Mouse (Mus musculus) megakaryocyte progenitor cell, adult 5-6 weeks (primary cell): ENCODE measurements around the gene Shkbp1. TPM values are rescaled to one million over a fixed set of nuclear protein-coding genes. Genes with fewer than 3 reads are reported as not detected.
A peak's percentile ranks its signal among the peaks of the same experiment; 100 is the strongest.

ENCODE experiments used
- ATAC-seq: replicated peaks from 2 replicates; pipeline ENCODE4 v1.8.0; 2016; ENCODE audit warnings: mild to moderate bottlenecking, moderate TSS enrichment, inconsistent platforms; ENCODE audit not compliant: poor library complexity
- total RNA-seq, 2 experiments: library from RNA; stranded (forward) in 1 of 2; stranded (reverse) in 1 of 2; fragments of 157-497, 149-512 nt in 1 of 2; fragments of 200-1000 nt in 1 of 2; gene quantifications; 2 replicates each; pipeline versions ENCODE4 v1.2.3 to v1.2.4; 2015 to 2017

The Shkbp1 gene
- total RNA-seq, 2 experiments from 2014 or later = 11.0 to 23.9 TPM

DNA sequence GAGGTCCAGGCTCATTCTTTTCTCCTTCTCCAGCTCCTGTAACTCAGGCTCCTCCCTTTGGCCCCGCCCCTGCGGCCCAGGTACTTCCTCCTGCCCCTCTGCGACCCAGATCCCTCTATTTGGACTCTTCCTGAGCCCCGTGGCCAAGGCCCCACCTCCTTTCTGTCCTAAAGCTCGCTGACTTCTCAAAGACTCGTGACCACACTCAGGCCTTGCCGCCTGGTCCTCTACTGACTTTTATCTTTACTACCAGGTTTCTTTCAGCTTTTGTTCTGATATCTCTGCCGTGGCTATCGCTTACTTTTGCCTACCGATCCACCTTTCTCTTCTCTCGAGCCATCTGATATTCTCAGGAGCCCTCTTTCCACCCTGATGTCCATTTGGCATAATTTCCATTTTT is 12.2 kb upstream of the Shkbp1 start:
- peak; percentile 55 for ATAC-seq

- no peak for ATAC-seq
These were observed 10.4 kb upstream of the Shkbp1 start for GRCm38 (mm10) chr7:27366082-27366844.

DNA sequence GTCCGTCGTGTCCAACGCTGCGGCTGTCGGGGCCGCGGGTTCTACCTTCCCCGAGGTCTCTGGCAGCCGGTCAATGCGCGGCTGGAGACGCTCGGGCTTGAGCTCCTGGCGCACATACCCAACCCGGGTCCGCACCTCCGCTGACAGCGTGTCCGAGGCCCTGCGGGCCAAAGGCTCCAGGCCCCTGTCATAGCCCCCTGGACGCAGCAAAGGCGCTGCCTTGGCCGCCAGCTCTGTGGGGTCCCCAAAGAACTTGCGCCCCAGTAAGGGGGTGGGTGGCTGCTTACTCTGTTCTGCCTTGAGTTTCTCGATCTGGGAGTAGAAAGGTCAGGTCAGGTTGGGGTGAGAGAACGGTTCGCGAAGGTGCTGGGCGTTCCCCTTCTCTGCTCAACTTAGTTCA is 8.6 kb upstream of the Shkbp1 start:
- ATAC-seq = no peak

DNA sequence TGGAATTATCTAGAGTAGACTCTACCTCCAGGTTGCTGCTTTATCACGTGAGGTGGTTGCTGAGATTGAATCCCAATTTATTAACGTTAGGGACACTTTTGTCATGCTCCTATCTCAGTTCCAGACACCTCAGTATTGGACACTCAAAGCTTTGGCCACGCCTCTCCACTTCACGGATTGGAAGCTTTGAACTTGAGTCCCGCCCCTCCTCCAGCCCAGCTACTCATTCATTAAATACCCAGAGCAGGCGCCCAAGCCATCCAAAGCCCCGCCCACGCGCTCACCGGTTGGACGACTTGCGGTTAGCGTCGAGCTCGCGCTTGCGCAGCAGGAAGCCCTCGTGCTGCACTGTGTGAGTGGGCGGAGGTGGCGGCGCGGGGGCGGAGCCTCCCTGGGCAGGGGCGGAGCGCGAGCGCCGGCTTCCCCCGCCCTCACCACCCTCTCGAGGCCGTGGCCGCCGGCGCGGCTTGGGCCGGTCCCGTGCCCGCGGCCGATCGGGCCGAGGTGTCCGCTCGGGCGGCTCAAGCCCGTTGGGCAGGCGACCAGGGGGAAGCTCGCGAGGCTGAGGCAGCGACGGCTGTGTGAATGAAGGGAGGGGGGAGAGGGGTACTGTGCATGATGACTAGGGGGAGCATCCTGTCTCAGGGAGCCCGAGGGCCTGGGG is 5.6 kb upstream of the Shkbp1 start:
- ATAC-seq = peak; percentile 85

DNA sequence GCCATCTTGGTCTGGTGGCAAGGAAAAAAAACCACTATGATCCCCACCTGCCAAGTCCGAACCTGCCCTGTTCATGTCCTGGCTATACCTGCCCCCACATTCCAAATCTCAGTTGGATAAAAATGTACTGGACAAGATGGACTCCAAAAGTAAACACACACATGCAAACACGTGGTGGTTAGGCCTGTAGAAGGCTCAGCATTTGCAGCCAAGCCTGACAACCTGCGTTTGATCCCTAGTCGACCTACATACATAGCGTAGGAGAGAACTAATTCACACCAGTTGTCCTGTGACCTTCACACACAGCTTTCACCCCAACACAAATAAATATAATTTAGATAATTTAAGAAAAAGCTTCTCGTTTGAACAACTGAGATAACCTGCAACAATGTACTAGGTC is 4.9 kb upstream of the Shkbp1 start:
- no peak for ATAC-seq

GRCm38 (mm10) chr7:27359706-27360358 is 4.0 kb upstream of the Shkbp1 start:
- ATAC-seq = no peak

DNA sequence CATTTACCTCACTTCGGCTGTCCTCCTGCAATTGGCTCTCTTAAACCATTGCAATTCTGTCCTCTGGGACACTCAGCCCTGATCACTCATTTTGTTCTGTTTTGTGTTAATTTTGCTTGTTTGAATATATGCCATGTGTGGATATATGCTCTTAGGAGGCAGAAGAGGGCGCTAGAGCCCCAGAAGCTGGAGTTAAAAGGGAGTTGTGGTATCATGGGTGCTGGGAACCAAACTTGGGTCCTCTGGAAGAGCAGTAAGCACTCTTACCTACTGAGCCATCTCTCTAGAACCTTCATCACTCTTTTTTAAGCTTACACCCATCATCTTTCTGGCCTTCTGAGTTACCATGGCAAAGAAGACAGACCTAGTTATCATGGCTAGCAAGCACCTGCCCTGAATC is 3.3 kb upstream of the Shkbp1 start:
- ATAC-seq = no peak

GRCm38 (mm10) chr7:27357595-27357978 is 1.8 kb upstream of the Shkbp1 start:
- peak; percentile 31 for ATAC-seq

DNA sequence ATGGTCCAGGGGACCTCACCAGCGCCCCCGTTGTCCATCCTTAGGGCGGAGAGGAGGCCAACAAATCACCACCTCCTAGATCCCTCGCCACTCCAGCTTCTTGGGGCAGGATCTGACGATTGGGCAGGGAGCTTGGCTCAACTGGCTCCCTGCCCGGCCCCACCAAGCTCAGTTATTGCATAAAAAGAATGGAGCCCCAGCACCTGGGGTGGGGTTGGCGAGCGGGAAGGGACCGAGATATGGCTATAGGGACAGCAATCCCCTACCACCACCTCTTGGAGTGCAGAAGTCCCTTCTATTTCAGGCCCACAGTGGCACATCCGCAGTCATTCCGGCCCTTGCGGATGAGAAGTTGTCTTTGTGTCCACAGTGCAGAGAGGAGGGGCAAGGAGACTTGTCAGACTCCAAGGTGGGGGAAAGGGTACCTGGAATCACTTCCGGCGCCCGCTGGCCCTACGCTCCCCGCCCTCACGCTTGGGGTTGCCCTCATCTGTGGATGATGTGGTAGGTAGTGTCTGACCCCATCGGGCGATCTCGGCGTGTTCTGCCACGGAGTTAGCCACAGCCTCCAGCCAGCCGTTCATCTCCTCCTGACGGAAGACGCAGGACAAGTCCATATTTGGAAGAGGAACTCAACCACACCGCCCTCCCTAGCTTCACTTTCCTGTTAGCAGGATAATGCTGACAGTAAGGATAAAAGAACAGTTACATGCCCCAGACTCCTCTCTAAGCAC is 1.2 kb upstream of the Shkbp1 start, which contains the start of gene Gm20479:
Gene Gm20479, minus strand, starts transcription at position 559 of the 734 bp plus-strand sequence.
- peak; percentile 17 for ATAC-seq

GRCm38 (mm10) chr7:27356248-27356647 is 429 bp upstream of the Shkbp1 start:
- no peak; the same call in 1 of the 2 replicates for ATAC-seq

GRCm38 (mm10) chr7:27355261-27355660 is 558 bp downstream of the Shkbp1 start:
- ATAC-seq = no peak

- 0 out of 2 replicates have a peak, but pooled peaks have one; percentile 7 for ATAC-seq
These were observed 1.0 kb downstream of the Shkbp1 start for GRCm38 (mm10) chr7:27354783-27355182.

DNA sequence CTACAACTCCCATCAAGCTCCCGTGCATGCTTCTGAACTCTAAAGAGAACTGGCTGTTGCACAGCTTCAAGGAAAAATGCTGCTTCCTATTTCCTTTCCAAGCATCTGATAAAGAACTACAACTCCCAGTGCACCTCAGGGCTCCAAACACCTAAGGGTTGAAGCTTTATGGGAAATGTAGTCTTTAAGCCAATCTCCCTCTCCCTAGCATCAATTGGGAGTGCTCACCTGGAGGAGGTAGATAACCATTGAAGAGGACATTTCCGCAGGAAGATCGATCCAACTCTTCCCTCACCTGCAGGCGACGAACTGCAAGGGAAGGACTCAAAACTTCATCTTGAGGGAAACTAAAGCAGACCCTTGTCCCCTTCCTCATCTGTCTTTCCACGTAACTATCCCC is 1.7 kb downstream of the Shkbp1 start:
- no peak for ATAC-seq

DNA sequence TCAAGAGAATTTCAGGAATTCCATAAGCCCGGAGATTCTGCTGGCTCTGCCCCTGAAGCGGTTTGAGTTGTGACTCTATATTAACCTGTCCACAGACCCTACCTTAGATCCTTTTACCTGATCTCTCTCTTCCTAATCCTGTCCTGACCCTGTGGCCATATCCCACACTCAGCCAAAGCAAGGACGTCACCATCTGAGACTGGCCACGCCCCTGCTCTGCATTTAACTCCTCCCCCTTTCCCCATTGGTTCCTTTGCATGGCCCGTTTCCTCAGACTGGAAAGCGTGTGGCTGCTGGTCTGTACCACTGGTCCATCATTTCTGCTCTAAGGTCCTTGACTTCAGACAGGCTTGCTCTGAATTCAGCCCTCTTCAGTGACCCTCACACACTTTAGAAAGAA is 10.4 kb downstream of the Shkbp1 start:
- peak; percentile 43; the same call in 1 of the 2 replicates for ATAC-seq

- ATAC-seq = peak; percentile 84
These were observed 13.2 kb downstream of the Shkbp1 start for GRCm38 (mm10) chr7:27342595-27342994.

DNA sequence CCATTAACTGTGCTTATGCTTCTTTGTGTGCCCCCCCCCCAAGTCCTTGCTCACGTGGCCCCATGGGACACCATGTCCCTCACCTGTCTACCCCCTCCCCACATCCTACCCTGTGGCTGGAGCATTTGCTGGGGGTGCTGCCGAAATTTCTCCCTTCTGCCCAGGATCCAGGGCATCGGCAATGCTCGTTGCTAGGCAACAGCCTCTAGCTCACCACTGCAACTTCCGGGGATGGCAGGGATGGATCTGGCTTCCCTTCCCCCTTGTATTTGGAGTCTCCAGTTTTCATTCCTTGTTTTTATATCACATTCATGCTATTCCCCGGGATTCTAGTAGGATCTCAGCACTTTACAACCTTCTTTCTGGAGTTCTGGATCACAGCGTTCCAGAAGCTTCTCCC is 16.3 kb downstream of the Shkbp1 start:
- no peak for ATAC-seq

DNA sequence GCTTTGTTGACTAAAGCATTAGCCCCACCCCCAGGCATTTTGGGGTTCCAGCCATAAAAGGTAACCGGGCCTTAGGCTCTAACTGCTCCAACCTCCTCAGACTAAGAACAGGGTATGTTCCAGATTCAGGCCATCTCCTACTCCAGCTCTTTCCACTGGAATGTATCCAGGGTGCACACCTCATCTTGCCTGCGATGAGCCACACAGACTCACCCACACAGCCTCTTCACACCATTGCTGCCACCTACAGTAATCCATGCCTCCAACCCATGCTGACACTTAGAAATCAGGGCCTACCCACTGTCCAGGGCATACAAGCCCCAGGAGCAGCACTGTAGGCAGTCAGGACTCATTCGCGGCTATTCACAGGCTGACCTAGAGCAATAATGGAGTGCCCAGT is 16.7 kb downstream of the Shkbp1 start:
- no peak for ATAC-seq

DNA sequence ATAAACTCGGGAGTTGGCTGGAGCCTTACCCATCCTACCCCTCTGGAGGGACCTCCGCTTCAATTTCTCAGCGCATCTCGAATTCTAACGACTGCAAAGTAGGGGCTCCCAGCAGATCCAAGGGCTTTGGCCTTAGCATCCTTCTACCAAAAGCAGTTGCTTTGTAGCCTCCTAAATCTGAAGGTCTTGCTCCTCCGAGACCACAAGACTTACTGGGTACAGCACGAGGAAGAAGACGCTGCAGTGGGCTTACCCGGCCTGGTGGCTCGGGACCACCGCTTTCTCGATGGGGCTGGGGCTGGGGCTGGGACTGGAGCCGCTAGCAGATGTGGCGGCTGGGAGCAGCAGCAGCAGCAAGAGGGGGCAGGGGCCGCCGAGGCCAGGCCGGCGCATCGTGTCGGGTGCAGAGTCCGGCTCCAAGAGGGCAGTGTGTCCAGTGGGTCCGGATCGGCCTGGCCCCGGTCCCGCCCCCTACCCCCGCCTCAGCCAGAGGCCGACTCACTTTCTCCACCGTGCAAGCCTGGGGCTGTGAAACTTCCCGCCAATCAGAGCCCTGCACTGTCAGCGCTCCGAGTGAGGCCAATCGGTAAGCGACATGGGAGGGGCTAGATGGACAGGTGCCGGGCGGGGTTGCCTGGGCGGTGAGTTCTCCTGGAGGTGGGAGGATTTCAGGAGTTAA is 18.5 kb downstream of the Shkbp1 start, which contains the start of gene Ltbp4:
Gene Ltbp4, minus strand, starts transcription at position 518 of the 679 bp plus-strand sequence.
- ATAC-seq = no peak

GRCm38 (mm10) chr7:27335928-27336823 is 19.6 kb downstream of the Shkbp1 start:
- peak; percentile 76 for ATAC-seq
